Mouse (Mus musculus) hindbrain, embryonic 16.5 days (tissue): Measurements from ENCODE around the gene Tmc7. TPM values are rescaled to one million over a fixed set of nuclear protein-coding genes. Genes with fewer than 3 reads are reported as not detected.

Experiments used
- ATAC-seq: fragments of 200-750 bp; cut with Nextera tagmentation; 2 replicates; pipeline ENCODE4 v1.8.0; 2017; ENCODE audit warnings: moderate TSS enrichment, moderate library complexity
- H3K27ac ChIP-seq: fragments of 300-500 bp; sonication (generic); 2 replicates; pipeline ENCODE4 v1.5.1; 2014; ENCODE audit warnings: low read depth, mild to moderate bottlenecking, control low read depth, low read length, moderate library complexity
- H3K27me3 ChIP-seq: fragments of 300-500 bp; sonication (generic); replicated peaks from 2 replicates; pipeline ENCODE4 v1.6.1; 2014; ENCODE audit warnings: low read length; ENCODE audit not compliant: control insufficient read depth, insufficient read depth
- H3K36me3 ChIP-seq: fragments of 300-500 bp; sonication (generic); 2 replicates; pipeline ENCODE4 v1.6.1; 2014; ENCODE audit warnings: mild to moderate bottlenecking, low read length, moderate library complexity, mixed read lengths; ENCODE audit not compliant: control insufficient read depth, insufficient read depth
- H3K4me1 ChIP-seq: fragments of 300-500 bp; sonication (generic); 2 replicates; pipeline ENCODE4 v1.6.1; 2014; ENCODE audit warnings: low read depth, low read length; ENCODE audit not compliant: control insufficient read depth, insufficient read depth
- H3K4me2 ChIP-seq: fragments of 300-500 bp; sonication (generic); 2 replicates; pipeline ENCODE4 v1.6.1; 2014; ENCODE audit warnings: mild to moderate bottlenecking, low read length, control low read depth, moderate library complexity
- H3K4me3 ChIP-seq: fragments of 300-500 bp; sonication (generic); 2 replicates; pipeline ENCODE4 v1.5.1; 2014; ENCODE audit warnings: mild to moderate bottlenecking, low read length, control low read depth, moderate library complexity
- H3K9ac ChIP-seq: fragments of 300-500 bp; sonication (generic); 2 replicates; pipeline ENCODE4 v1.6.1; 2014; ENCODE audit warnings: low read depth, mild to moderate bottlenecking, control low read depth, low read length, moderate library complexity
- H3K9me3 ChIP-seq: fragments of 300-500 bp; sonication (generic); 2 replicates; pipeline ENCODE4 v1.6.1; 2014; ENCODE audit warnings: mild to moderate bottlenecking, low read length, moderate library complexity; ENCODE audit not compliant: control insufficient read depth
- WGBS: fragments of 180-500 bp; shearing (Covaris S2); extraction: QIAGEN DNeasy Blood & Tissue Kit; methylation state at CpG from one replicate; pipeline ENCODE4 v1.1.7; 2014; 5-methylcytosine and 5-hydroxymethylcytosine counted together
- polyA plus RNA-seq: library from polyadenylated mRNA; unstranded; fragments of >200 nt; fragmentation: Nextera tagmentation; extraction: Ambion mirVana; gene quantifications from 2 replicates; pipeline ENCODE4 v1.2.1, GENCODE M21; 2015

Tmc7 gene
- polyA plus RNA-seq, 1 experiment from 2014 or later, result 7.9 TPM

DNA sequence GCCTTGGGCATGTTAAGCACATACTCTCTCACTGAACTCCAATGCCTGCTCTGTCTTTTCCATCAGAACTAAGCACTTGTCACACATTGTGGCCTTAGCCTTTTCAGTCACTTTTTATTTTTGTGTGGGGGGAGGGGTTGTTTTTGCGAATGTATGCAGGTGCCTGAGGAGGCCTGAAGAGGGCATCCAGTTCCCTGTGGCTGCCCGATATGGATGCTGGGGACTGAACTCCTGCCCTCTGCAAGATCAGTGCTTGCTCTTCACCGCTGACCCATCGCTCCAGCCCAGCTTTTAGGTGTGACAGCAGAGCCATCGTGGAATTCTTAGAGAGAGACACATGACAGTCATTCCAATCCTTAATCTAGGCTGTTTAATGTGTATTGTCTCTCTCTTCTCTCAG, 13.2 kb downstream of the Tmc7 start:
- ATAC-seq, result no peak
- Histone ChIP-seq H3K9ac (no peak overlapping the region), H3K4me2 (no peak overlapping the region), H3K27ac (no peak overlapping the region), H3K4me3 (no peak overlapping the region), H3K36me3 (no peaks in the 10 kb centered on the region), H3K27me3 (no peaks in the 10 kb centered on the region), H3K4me1 (no peaks in the 10 kb centered on the region), H3K9me3 (peaks cover 4% of the 10 kb centered on the region)
- 48% methylated on average over 5 of the region's 5 CpGs for WGBS

DNA sequence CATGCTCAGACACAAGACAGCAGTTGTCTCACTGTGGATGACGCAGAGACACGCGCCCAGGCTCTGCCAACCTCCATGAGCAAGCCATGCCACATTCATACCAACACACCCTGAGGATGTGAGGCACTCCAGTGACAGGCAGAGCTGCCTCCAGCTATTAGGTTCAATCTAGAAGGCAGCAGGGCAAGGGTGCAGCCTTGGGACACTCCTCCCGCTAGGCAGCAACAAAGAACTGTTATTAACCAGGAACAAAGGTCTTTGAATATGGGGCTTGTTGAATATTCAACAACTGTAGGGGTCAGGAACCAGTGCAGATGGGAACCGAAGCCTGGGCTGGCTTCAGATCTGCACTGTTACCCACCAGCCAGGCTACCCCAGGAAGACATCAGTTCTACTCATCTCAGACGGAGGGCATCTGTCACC, 15.4 kb downstream of the Tmc7 start:
- 0 out of 2 replicates have a peak, but pooled peaks cover 3% of the 10 kb centered on the region for H3K36me3 ChIP-seq
- H3K9me3 ChIP-seq, result peaks cover 4% of the 10 kb centered on the region
- WGBS, result 27% methylated on average over 6 of the region's 6 CpGs
- H3K4me3 ChIP-seq, result no peak overlapping the region
- no peak; the same call in 1 of the 2 replicates for ATAC-seq
- H3K4me2 ChIP-seq, result no peak overlapping the region
- no peak overlapping the region for H3K9ac ChIP-seq
- no peaks in the 10 kb centered on the region for H3K27me3 ChIP-seq
- no peak overlapping the region for H3K27ac ChIP-seq
- H3K4me1 ChIP-seq, result no peaks in the 10 kb centered on the region

GRCm38 (mm10) chr7:118554290-118554689, 30.2 kb downstream of the Tmc7 start:
- H3K27me3 ChIP-seq, result no peaks in the 10 kb centered on the region
- no peaks in the 10 kb centered on the region for H3K4me1 ChIP-seq
- no peak overlapping the region for H3K9ac ChIP-seq
- H3K27ac ChIP-seq, result no peak overlapping the region
- no peak for ATAC-seq
- WGBS, result 63% methylated on average over 2 of the region's 2 CpGs
- no peak overlapping the region for H3K4me3 ChIP-seq
- H3K9me3 ChIP-seq, result no peaks in the 10 kb centered on the region; the same call in 1 of the 2 replicates
- peaks cover 24% of the 10 kb centered on the region for H3K36me3 ChIP-seq
- H3K4me2 ChIP-seq, result no peak overlapping the region

GRCm38 (mm10) chr7:118553881-118554280, 30.7 kb downstream of the Tmc7 start:
- Histone ChIP-seq H3K4me2 (no peak overlapping the region), H3K4me3 (no peak overlapping the region), H3K9ac (no peak overlapping the region), H3K27me3 (no peaks in the 10 kb centered on the region), H3K4me1 (no peaks in the 10 kb centered on the region), H3K9me3 (no peaks in the 10 kb centered on the region; the same call in 1 of the 2 replicates), H3K36me3 (peaks cover 24% of the 10 kb centered on the region), H3K27ac (no peak overlapping the region)
- no peak for ATAC-seq
- WGBS, result 71% methylated on average over 4 of the region's 4 CpGs

- no peak for ATAC-seq
- Histone ChIP-seq H3K9ac (no peak overlapping the region), H3K9me3 (no peaks in the 10 kb centered on the region; the same call in 1 of the 2 replicates), H3K36me3 (peaks cover 18% of the 10 kb centered on the region), H3K27ac (no peak overlapping the region), H3K4me1 (no peaks in the 10 kb centered on the region), H3K4me2 (no peak overlapping the region), H3K4me3 (no peak overlapping the region), H3K27me3 (no peaks in the 10 kb centered on the region)
- 76% methylated on average over 10 of the region's 10 CpGs for WGBS
Observed at GRCm38 (mm10) chr7:118547451-118547850, 37.1 kb downstream of the Tmc7 start.

DNA sequence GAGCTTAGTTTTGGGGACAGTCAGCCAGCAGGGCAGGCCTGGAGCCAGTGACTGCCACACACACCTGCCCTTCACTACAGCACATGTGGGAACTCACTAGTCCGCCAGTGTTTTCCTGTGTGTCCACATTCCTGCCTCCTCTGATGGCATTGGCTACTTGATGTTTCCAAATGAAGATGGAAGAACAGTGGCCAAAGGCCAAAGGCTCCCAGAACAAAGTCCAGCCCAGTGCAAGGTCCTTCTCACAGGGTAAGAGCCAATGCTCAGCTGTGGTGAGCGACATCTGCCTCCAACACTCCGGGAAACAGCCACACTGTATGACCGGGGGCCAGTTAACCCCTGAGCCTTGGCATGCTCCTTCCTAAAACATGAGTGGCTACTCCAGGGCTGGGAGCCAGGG, 40.4 kb downstream of the Tmc7 start:
- Histone ChIP-seq H3K36me3 (peaks cover 9% of the 10 kb centered on the region), H3K9me3 (no peaks in the 10 kb centered on the region), H3K9ac (no peak overlapping the region), H3K4me2 (no peak overlapping the region), H3K4me1 (no peaks in the 10 kb centered on the region), H3K27ac (no peak overlapping the region), H3K27me3 (no peaks in the 10 kb centered on the region), H3K4me3 (no peak overlapping the region)
- ATAC-seq, result no peak
- 90% methylated on average over 4 of the region's 4 CpGs for WGBS

DNA sequence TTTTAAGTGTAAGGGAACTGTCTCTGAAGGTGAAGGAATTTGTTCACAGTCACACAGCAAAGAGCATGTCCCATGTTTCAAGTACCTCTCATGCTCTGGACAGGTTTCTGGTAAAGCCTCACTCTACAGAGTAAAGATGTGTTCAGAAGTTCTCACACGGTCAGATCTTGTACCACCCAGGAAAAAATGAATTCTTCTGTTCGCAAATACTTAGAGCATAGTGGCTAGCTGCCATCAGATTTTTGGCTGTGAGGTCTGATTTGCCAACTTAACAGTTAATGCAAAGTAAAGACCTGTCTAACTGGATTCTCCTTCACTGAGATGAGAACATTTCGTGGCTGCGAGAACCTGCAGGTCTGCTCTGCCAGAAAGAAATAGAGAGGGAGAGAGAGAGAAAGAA, 49.5 kb downstream of the Tmc7 start:
- ATAC-seq, result no peak
- no peaks in the 10 kb centered on the region for H3K27me3 ChIP-seq
- no peak overlapping the region for H3K4me3 ChIP-seq
- H3K4me1 ChIP-seq, result peaks cover 6% of the 10 kb centered on the region
- no peaks in the 10 kb centered on the region for H3K9me3 ChIP-seq
- H3K36me3 ChIP-seq, result peaks cover 9% of the 10 kb centered on the region
- 88% methylated on average over 4 of the region's 4 CpGs for WGBS
- no peak overlapping the region for H3K4me2 ChIP-seq
- H3K9ac ChIP-seq, result no peak overlapping the region
- H3K27ac ChIP-seq, result no peak overlapping the region

GRCm38 (mm10) chr7:118534326-118534725, 50.2 kb downstream of the Tmc7 start:
- no peak overlapping the region for H3K9ac ChIP-seq

GRCm38 (mm10) chr7:118533178-118533578, 51.4 kb downstream of the Tmc7 start, which contains the start of gene Coq7:
Gene Coq7, minus strand, starts transcription at chr7:118533356.
- peak; percentile 100 for ATAC-seq
- H3K4me1 ChIP-seq, result peaks cover 6% of the 10 kb centered on the region
- H3K27me3 ChIP-seq, result no peaks in the 10 kb centered on the region
- peak within 1 kb of the TSS; percentile 90 for H3K9ac ChIP-seq
- H3K27ac ChIP-seq, result peak within 1 kb of the TSS; percentile 100
- H3K4me2 ChIP-seq, result peak within 1 kb of the TSS; percentile 75
- H3K4me3 ChIP-seq, result peak within 1 kb of the TSS; percentile 76
- H3K36me3 ChIP-seq, result peaks cover 3% of the 10 kb centered on the region; the same call in 1 of the 2 replicates
- WGBS, result under 1% methylated on average over 31 of the region's 31 CpGs
- H3K9me3 ChIP-seq, result no peaks in the 10 kb centered on the region

More at GRCm38 (mm10) chr7:118534326-118534725, 50.2 kb downstream of the Tmc7 start:
- Histone ChIP-seq H3K4me1 (peaks cover 6% of the 10 kb centered on the region), H3K9me3 (no peaks in the 10 kb centered on the region), H3K27me3 (no peaks in the 10 kb centered on the region), H3K4me3 (no peak overlapping the region), H3K36me3 (peaks cover 9% of the 10 kb centered on the region), H3K4me2 (no peak overlapping the region), H3K27ac (no peak overlapping the region)
- 78% methylated on average over 3 of the region's 3 CpGs for WGBS
- ATAC-seq, result no peak
